Comparison of ENCODE assay signal across 10 mouse cellular contexts in genomic region chr10:73826354-73826753, GRCm38 (mm10).
DNase-seq lines count a peak whose midpoint lies in the region; ATAC-seq lines count a peak whose summit lies in the region.
"Had no signal": no experiment of that assay in that cellular context is flagged by ENCODE, and none has a peak within 500 bp of the region (broad histone marks: within the 10 kb centered on the region; RNA-seq: fewer than 3 reads in every experiment).

No protein-coding gene starts in this region.

- 0 out of 2 replicates have a peak overlapping the region, but pooled peaks have one; percentile 21 for H3K4me2 ChIP-seq in kidney, embryonic 16.5 days (replicated peaks; ENCODE audit: low read depth, low read length)
- peak overlapping the region; percentile 18; the same call in 1 of the 2 replicates for H3K4me2 ChIP-seq in embryonic facial prominence, embryonic 14.5 days (ENCODE audit: low read depth, low read length)
- H3K4me2 ChIP-seq in hindbrain, embryonic 13.5 days: peak overlapping the region; percentile 37
- peak overlapping the region; percentile 13 for H3K4me2 ChIP-seq in midbrain, embryonic 15.5 days

- no peaks in the 10 kb centered on the region for H3K9me3 ChIP-seq in kidney, embryonic 16.5 days (ENCODE audit: low read length)
- no peaks in the 10 kb centered on the region for H3K9me3 ChIP-seq in embryonic facial prominence, embryonic 14.5 days (ENCODE audit: control insufficient read depth, low read length)
- H3K9me3 ChIP-seq in hindbrain, embryonic 13.5 days: no peaks in the 10 kb centered on the region
- H3K9me3 ChIP-seq in midbrain, embryonic 15.5 days: no peaks in the 10 kb centered on the region

- no peak overlapping the region for H3K4me3 ChIP-seq in kidney, embryonic 16.5 days (ENCODE audit: low read length)
- no peak overlapping the region for H3K4me3 ChIP-seq in embryonic facial prominence, embryonic 14.5 days (ENCODE audit: low read depth, low read length)
- H3K4me3 ChIP-seq in hindbrain, embryonic 13.5 days: no peak overlapping the region
- no peak overlapping the region for H3K4me3 ChIP-seq in midbrain, embryonic 15.5 days
- H3K4me3 ChIP-seq: myocyte had no signal

- H3K4me1 ChIP-seq in kidney, embryonic 16.5 days (ENCODE audit: insufficient read depth, low read length): no peaks in the 10 kb centered on the region
- H3K4me1 ChIP-seq in embryonic facial prominence, embryonic 14.5 days (ENCODE audit: control insufficient read depth, insufficient read depth, low read length): no peaks in the 10 kb centered on the region
- peaks cover 14% of the 10 kb centered on the region for H3K4me1 ChIP-seq in hindbrain, embryonic 13.5 days (replicated peaks)
- peaks cover 9% of the 10 kb centered on the region for H3K4me1 ChIP-seq in midbrain, embryonic 15.5 days

- ATAC-seq in kidney, embryonic 16.5 days (ENCODE audit: low FRiP score, low TSS enrichment): no peak
- ATAC-seq in embryonic facial prominence, embryonic 14.5 days (ENCODE audit: low read depth): peak; percentile 60; the same call in 1 of the 2 replicates
- ATAC-seq in hindbrain, embryonic 13.5 days (ENCODE audit: low FRiP score): peak; percentile 37; the same call in 1 of the 2 replicates
- ATAC-seq in midbrain, embryonic 15.5 days (replicated peaks): peak; percentile 62

- peaks cover 7% of the 10 kb centered on the region; the same call in 1 of the 2 replicates for H3K27me3 ChIP-seq in kidney, embryonic 16.5 days (ENCODE audit: insufficient read depth, low read length)
- H3K27me3 ChIP-seq in embryonic facial prominence, embryonic 14.5 days (replicated peaks; ENCODE audit: control insufficient read depth, insufficient read depth, low read length): no peaks in the 10 kb centered on the region
- no peaks in the 10 kb centered on the region for H3K27me3 ChIP-seq in hindbrain, embryonic 13.5 days
- H3K27me3 ChIP-seq in midbrain, embryonic 15.5 days (replicated peaks): no peaks in the 10 kb centered on the region

- no peak overlapping the region for H3K27ac ChIP-seq in kidney, embryonic 16.5 days (ENCODE audit: low read length)
- no peak overlapping the region for H3K27ac ChIP-seq in embryonic facial prominence, embryonic 14.5 days (replicated peaks; ENCODE audit: low read depth, low read length)
- no peak overlapping the region for H3K27ac ChIP-seq in hindbrain, embryonic 13.5 days
- no peak overlapping the region for H3K27ac ChIP-seq in midbrain, embryonic 15.5 days

- no peaks in the 10 kb centered on the region for H3K36me3 ChIP-seq in kidney, embryonic 16.5 days (ENCODE audit: insufficient read depth, low read length)
- no peaks in the 10 kb centered on the region for H3K36me3 ChIP-seq in embryonic facial prominence, embryonic 14.5 days (ENCODE audit: control insufficient read depth, insufficient read depth, low read length)
- no peaks in the 10 kb centered on the region for H3K36me3 ChIP-seq in hindbrain, embryonic 13.5 days
- no peaks in the 10 kb centered on the region for H3K36me3 ChIP-seq in midbrain, embryonic 15.5 days (replicated peaks)

- WGBS in kidney, embryonic 16.5 days: 57% methylated on average over 8 of the region's 8 CpGs
- 46% methylated on average over 8 of the region's 8 CpGs for whole genome bisulfite sequencing in embryonic facial prominence, embryonic 14.5 days
- 46% methylated on average over 8 of the region's 8 CpGs for WGBS in hindbrain, embryonic 13.5 days
- 56% methylated on average over 8 of the region's 8 CpGs for WGBS in midbrain, embryonic 15.5 days

- no peak for DNase-seq in kidney, adult 11 months
- DNase-seq in embryonic facial prominence, embryonic 14.5 days (ENCODE audit: low spot score): no peak
- no peak for DNase-seq in T-cell, adult 2 months (ENCODE audit: low spot score)
- no peak for DNase-seq in ovary, postnatal 36 days (ENCODE audit: low spot score)
- no peak for DNase-seq in thymus, postnatal 25 days
- DNase-seq: gastrocnemius, postnatal 25 days had no signal

- no peak overlapping the region for H3K9ac ChIP-seq in kidney, embryonic 16.5 days (replicated peaks; ENCODE audit: low read length)
- H3K9ac ChIP-seq in embryonic facial prominence, embryonic 14.5 days (ENCODE audit: low read depth, low read length): no peak overlapping the region
- H3K9ac ChIP-seq in hindbrain, embryonic 13.5 days: no peak overlapping the region
- H3K9ac ChIP-seq in midbrain, embryonic 15.5 days: no peak overlapping the region
